Mouse (Mus musculus): ENCODE data around the gene Hist1h4c. TPM values are rescaled to one million over a fixed set of nuclear protein-coding genes. Genes with fewer than 3 reads are reported as not detected.
"Not testable (repeated sequence)": the region's sequence is repeated elsewhere in the genome, so short reads cannot be mapped to it uniquely, and the experiment has no call there.

The Hist1h4c gene
- polyA plus RNA-seq (2015; fragmentation: Nextera tagmentation; extraction: Ambion mirVana) = 4.2 and 5.3 TPM in 2 replicates

GRCm38 (mm10) chr13:23698300-23698693 is at the start of gene Hist1h4c:
Hist1h4c (minus strand) TSS chr13:23698454.
- Histone ChIP-seq H3K36me3 (no peaks in the 10 kb centered on the region), H3K9ac (peak within 1 kb of the TSS; percentile 52), H3K27me3 (no peaks in the 10 kb centered on the region), H3K27ac (replicated peaks) (peak within 1 kb of the TSS; percentile 91), H3K9me3 (replicated peaks) (no peaks in the 10 kb centered on the region), H3K4me2 (replicated peaks) (peak within 1 kb of the TSS; percentile 66), H3K4me3 (replicated peaks) (peak within 1 kb of the TSS; percentile 47), H3K4me1 (peaks cover 20% of the 10 kb centered on the region; the same call in 1 of the 2 replicates)
- peak; percentile 95 for ATAC-seq (ENCODE audit: insufficient number of reproducible peaks, low FRiP score, low TSS enrichment, low read depth)
- WGBS = under 1% methylated on average over 22 of the region's 22 CpGs

- Histone ChIP-seq H3K4me2 (replicated peaks) (peak overlapping the region; percentile 52), H3K4me3 (replicated peaks) (no peak overlapping the region; the same call in 1 of the 2 replicates), H3K9me3 (replicated peaks) (no peaks in the 10 kb centered on the region)
These were observed 49.6 kb upstream of the Hist1h4c start for GRCm38 (mm10) chr13:23747892-23748288.

DNA sequence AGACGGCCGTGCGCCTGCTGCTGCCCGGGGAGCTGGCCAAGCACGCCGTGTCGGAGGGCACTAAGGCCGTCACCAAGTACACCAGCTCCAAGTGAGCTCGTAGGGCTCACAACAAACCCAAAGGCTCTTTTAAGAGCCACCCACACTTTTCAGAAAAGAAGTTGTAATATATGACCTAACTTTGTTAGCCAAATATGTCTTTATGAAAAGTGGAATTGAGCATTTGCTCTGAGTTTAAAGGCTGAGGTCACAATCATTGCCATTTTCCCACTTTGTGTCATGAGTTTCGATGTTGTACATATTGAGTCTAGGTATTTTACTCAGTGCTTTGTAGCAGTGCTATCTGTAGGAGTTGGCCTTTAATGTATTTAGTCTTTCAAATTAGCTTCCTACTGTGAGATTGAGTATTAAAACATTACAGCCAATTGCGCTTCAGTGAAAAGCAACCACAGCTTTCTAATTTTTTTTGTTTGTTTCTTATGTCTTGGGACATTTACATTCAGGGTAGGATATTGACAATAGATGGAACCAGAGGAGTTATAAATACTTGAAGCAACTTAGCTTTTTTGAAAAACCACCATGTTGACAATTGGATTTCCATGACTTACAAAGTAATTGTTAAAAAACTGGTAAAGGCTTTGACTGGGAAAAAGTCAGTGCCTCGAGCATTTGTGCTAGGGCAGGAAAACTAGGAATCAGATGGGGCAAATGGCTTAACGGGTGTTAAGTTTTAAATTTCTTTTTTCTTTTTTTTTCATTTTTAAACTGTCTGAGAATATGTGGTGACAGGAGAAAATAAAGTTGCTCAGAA is 49.0 kb upstream of the Hist1h4c start:
- Histone ChIP-seq H3K27ac (replicated peaks) (peak overlapping the region; percentile 98), H3K4me1 (peaks cover 18% of the 10 kb centered on the region), H3K4me3 (replicated peaks) (peak overlapping the region; percentile 43), H3K4me2 (replicated peaks) (peak overlapping the region; percentile 52), H3K27me3 (no peaks in the 10 kb centered on the region), H3K36me3 (no peaks in the 10 kb centered on the region), H3K9ac (no peak overlapping the region), H3K9me3 (replicated peaks) (no peaks in the 10 kb centered on the region)
- no peak for ATAC-seq (ENCODE audit: insufficient number of reproducible peaks, low FRiP score, low TSS enrichment, low read depth)
- WGBS = 4% methylated on average over 13 of the region's 13 CpGs

More at GRCm38 (mm10) chr13:23747892-23748288, 49.6 kb upstream of the Hist1h4c start:
- Histone ChIP-seq H3K36me3 (no peaks in the 10 kb centered on the region), H3K9ac (no peak overlapping the region), H3K27me3 (no peaks in the 10 kb centered on the region), H3K4me1 (peaks cover 22% of the 10 kb centered on the region), H3K27ac (replicated peaks) (peak overlapping the region; percentile 98)
- ATAC-seq (ENCODE audit: insufficient number of reproducible peaks, low FRiP score, low TSS enrichment, low read depth) = no peak
- WGBS = 4% methylated on average over 4 of the region's 4 CpGs

DNA sequence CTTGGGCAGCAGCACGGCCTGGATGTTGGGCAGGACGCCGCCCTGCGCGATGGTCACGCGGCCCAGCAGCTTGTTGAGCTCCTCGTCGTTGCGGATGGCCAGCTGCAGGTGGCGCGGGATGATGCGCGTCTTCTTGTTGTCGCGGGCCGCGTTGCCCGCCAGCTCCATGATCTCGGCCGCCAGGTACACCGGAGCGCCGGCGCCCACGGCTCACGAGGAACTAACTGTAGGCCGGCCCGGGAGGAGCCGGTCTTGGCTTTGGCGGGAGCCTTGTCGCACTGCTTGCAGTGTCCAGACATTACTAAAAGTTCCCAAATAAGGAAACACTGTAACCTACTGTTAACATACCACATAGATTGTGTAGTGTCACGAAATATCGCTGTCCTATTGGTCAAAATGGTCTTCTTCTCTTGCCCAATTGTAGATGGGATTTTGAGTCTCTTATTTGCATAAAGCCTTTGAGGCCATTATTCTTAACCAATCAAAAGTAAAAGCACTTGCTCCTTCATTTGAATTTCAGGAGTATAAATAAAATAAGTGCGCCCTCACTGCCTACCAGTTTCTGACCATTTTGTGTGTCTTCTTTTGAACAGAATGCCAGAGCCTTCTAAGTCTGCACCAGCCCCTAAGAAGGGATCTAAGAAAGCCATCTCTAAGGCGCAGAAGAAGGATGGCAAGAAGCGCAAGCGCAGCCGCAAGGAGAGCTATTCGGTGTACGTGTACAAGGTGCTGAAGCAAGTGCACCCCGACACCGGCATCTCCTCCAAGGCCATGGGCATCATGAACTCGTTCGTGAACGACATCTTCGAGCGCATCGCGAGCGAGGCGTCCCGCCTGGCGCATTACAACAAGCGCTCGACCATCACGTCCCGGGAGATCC is 48.2 kb upstream of the Hist1h4c start, which contains the start of gene Hist1h2bb:
Gene Hist1h2bb (plus strand): TSS at position 534 of the 880 bp plus-strand sequence.
- Histone ChIP-seq H3K9ac (peak within 1 kb of the TSS; percentile 18; the same call in 1 of the 2 replicates), H3K4me3 (replicated peaks) (peak within 1 kb of the TSS; percentile 43), H3K4me1 (peaks cover 18% of the 10 kb centered on the region), H3K4me2 (replicated peaks) (peak within 1 kb of the TSS; percentile 52), H3K27ac (replicated peaks) (peak within 1 kb of the TSS; percentile 98)
- peak; percentile 91 for ATAC-seq (ENCODE audit: insufficient number of reproducible peaks, low FRiP score, low TSS enrichment, low read depth)
- under 1% methylated on average over 43 of the region's 58 CpGs for WGBS
- not testable (repeated sequence) for H3K27me3 ChIP-seq; H3K9me3 ChIP-seq (replicated peaks); H3K36me3 ChIP-seq

- Histone ChIP-seq H3K27me3 (no peaks in the 10 kb centered on the region), H3K4me2 (replicated peaks) (peak within 1 kb of the TSS; percentile 52), H3K4me3 (replicated peaks) (peak within 1 kb of the TSS; percentile 43), H3K4me1 (peaks cover 19% of the 10 kb centered on the region), H3K36me3 (no peaks in the 10 kb centered on the region), H3K9me3 (replicated peaks) (no peaks in the 10 kb centered on the region), H3K9ac (peak within 1 kb of the TSS; percentile 18; the same call in 1 of the 2 replicates), H3K27ac (replicated peaks) (peak within 1 kb of the TSS; percentile 98)
- peak; percentile 76 for ATAC-seq (ENCODE audit: insufficient number of reproducible peaks, low FRiP score, low TSS enrichment, low read depth)
- WGBS = under 1% methylated on average over 25 of the region's 28 CpGs
These were observed 47.3 kb upstream of the Hist1h4c start, which contains the start of gene Hist1h3c for GRCm38 (mm10) chr13:23745381-23746161. Hist1h3c (minus strand) TSS chr13:23745602.

DNA sequence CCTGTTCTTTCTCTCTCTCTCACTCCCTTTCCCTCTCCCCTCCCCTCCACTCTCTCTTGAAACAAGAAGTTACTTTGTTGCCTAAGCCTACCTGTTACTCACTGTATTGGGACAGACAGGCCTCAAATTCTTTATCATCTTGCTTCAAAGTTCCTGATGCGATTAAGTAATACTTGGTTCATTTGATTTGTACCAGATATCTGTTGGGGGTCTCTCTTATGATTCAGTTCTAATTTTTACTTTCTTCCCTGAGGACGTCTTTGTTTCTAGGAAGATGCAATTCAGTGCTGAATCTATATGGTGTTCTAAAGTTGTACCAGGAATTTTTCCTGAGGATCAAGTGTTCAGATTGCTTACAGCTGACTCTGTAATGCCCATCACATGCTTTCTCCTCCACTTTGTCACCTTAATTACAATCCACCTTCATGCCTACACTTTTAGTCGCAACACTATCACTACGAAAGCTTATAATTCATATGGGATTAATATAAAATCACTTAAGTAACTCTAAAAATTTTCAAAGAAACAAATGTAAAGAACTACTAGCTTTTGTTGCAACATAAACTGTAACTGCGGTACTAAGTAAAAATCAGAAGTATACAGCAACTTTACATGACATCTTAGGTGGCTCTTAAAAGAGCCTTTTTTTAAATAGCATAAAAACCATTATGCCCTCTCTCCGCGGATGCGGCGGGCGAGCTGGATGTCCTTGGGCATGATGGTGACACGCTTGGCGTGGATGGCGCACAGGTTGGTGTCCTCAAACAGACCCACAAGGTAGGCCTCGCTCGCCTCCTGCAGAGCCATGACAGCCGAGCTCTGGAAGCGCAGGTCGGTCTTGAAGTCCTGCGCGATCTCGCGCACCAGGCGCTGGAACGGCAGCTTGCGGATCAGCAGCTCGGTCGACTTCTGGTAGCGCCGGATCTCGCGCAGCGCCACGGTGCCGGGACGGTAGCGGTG is 46.4 kb upstream of the Hist1h4c start:
- 1% methylated on average over 15 of the region's 36 CpGs for WGBS

GRCm38 (mm10) chr13:23743963-23744362 is 45.7 kb upstream of the Hist1h4c start:
- ATAC-seq (ENCODE audit: insufficient number of reproducible peaks, low FRiP score, low TSS enrichment, low read depth) = no peak
- Histone ChIP-seq H3K4me1 (peaks cover 27% of the 10 kb centered on the region), H3K4me2 (replicated peaks) (peak overlapping the region; percentile 52), H3K9ac (no peak overlapping the region), H3K36me3 (no peaks in the 10 kb centered on the region), H3K9me3 (replicated peaks) (no peaks in the 10 kb centered on the region), H3K4me3 (replicated peaks) (peak overlapping the region; percentile 43), H3K27me3 (no peaks in the 10 kb centered on the region), H3K27ac (replicated peaks) (no peak overlapping the region)
- WGBS = 31% methylated on average over 4 of the region's 4 CpGs

More for the DNA sequence above, 46.4 kb upstream of the Hist1h4c start:
- H3K9ac ChIP-seq = no peak overlapping the region
- H3K4me1 ChIP-seq = peaks cover 23% of the 10 kb centered on the region
- H3K27me3 ChIP-seq = no peaks in the 10 kb centered on the region
- H3K4me2 ChIP-seq (replicated peaks) = peak overlapping the region; percentile 52
- peak overlapping the region; percentile 69 for H3K27ac ChIP-seq (replicated peaks)
- no peaks in the 10 kb centered on the region for H3K9me3 ChIP-seq (replicated peaks)
- ATAC-seq (ENCODE audit: insufficient number of reproducible peaks, low FRiP score, low TSS enrichment, low read depth) = no peak
- H3K36me3 ChIP-seq = no peaks in the 10 kb centered on the region
- H3K4me3 ChIP-seq (replicated peaks) = peak overlapping the region; percentile 43

DNA sequence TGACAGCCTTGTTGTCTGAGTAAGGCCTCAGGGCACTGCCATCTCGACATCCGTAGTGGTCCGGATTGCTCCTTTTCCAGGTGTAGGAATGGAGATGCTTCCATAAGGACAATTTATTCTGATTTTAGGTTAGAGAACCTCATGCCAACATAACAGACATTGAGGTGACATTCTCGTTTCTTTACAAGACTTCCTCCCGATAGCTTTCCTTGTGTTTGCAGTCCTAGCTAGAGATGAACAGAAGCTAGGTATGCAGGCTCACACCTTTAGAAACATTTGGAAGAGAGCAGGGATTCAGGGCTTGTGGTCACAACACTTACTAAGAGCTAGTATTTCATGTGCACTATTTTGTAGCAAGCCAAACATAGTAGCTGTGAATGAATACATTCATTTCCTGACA is 45.0 kb upstream of the Hist1h4c start:
- H3K4me3 ChIP-seq (replicated peaks) = no peak overlapping the region
- no peaks in the 10 kb centered on the region for H3K36me3 ChIP-seq
- ATAC-seq (ENCODE audit: insufficient number of reproducible peaks, low FRiP score, low TSS enrichment, low read depth) = no peak
- H3K9ac ChIP-seq = no peak overlapping the region
- no peaks in the 10 kb centered on the region for H3K27me3 ChIP-seq
- no peak overlapping the region; the same call in 1 of the 2 replicates for H3K27ac ChIP-seq (replicated peaks)
- no peak overlapping the region for H3K4me2 ChIP-seq (replicated peaks)
- H3K9me3 ChIP-seq (replicated peaks) = no peaks in the 10 kb centered on the region
- peaks cover 22% of the 10 kb centered on the region for H3K4me1 ChIP-seq
- 65% methylated on average over 5 of the region's 5 CpGs for WGBS

GRCm38 (mm10) chr13:23742007-23742406 is 43.8 kb upstream of the Hist1h4c start:
- ATAC-seq (ENCODE audit: insufficient number of reproducible peaks, low FRiP score, low TSS enrichment, low read depth) = no peak
- Histone ChIP-seq H3K4me1 (peaks cover 14% of the 10 kb centered on the region; the same call in 1 of the 2 replicates), H3K4me3 (replicated peaks) (no peak overlapping the region), H3K9me3 (replicated peaks) (no peaks in the 10 kb centered on the region), H3K4me2 (replicated peaks) (no peak overlapping the region), H3K9ac (no peak overlapping the region), H3K27me3 (no peaks in the 10 kb centered on the region), H3K27ac (replicated peaks) (no peak overlapping the region), H3K36me3 (no peaks in the 10 kb centered on the region)

GRCm38 (mm10) chr13:23740910-23741309 is 42.7 kb upstream of the Hist1h4c start:
- Histone ChIP-seq H3K4me1 (peaks cover 13% of the 10 kb centered on the region; the same call in 1 of the 2 replicates), H3K4me3 (replicated peaks) (no peak overlapping the region), H3K36me3 (no peaks in the 10 kb centered on the region), H3K9me3 (replicated peaks) (no peaks in the 10 kb centered on the region), H3K27me3 (no peaks in the 10 kb centered on the region), H3K9ac (no peak overlapping the region), H3K4me2 (replicated peaks) (peak overlapping the region; percentile 96), H3K27ac (replicated peaks) (no peak overlapping the region)
- 57% methylated on average over 5 of the region's 5 CpGs for WGBS
- no peak for ATAC-seq (ENCODE audit: insufficient number of reproducible peaks, low FRiP score, low TSS enrichment, low read depth)
